Comparison of ENCODE assay signal across 8 mouse cellular contexts in genomic region chr9:111312442-111313141, GRCm38 (mm10). TPM values are rescaled to one million over a fixed set of nuclear protein-coding genes. Genes with fewer than 3 reads are reported as not detected.
DNase-seq lines count a peak whose midpoint lies in the region; ATAC-seq and TF ChIP-seq lines count a peak whose summit lies in the region.
"Had no signal": no experiment of that assay in that cellular context is flagged by ENCODE, and none has a peak within 500 bp of the region (broad histone marks: within the 10 kb centered on the region; RNA-seq: fewer than 3 reads in every experiment).

No protein-coding gene starts in this region.

- peak; percentile 5 for DNase-seq in left cerebral cortex, postnatal 4 days
- DNase-seq in left cerebral cortex, postnatal 25 days (ENCODE audit: low spot score in 2 of 2), result no peak
- peak; percentile 6 to 8 for DNase-seq in cerebellum, postnatal 36 days
- no peak for DNase-seq in liver, embryonic 14.5 days (ENCODE audit: low read depth in 3 of 3, low spot score in 3 of 3)
- peak; percentile 23 for DNase-seq in stomach, postnatal 0 days (ENCODE audit: low spot score)

- no peak for TF ChIP-seq EP300 in liver, embryonic 14.5 days (IDR thresholded peaks at IDR 0.05; ENCODE audit: low read depth)
- no peak for TF ChIP-seq EP300 in stomach, postnatal 0 days (optimal IDR thresholded peaks at IDR 0.05)

- 2% methylated on average over 43 of the region's 59 CpGs for WGBS in liver, embryonic 14.5 days (ENCODE audit: insufficient replicate concordance)
- under 1% methylated on average over 40 of the region's 59 CpGs for WGBS in stomach, postnatal 0 days

- no peaks in the 10 kb centered on the region for H3K9me3 ChIP-seq in liver, embryonic 14.5 days (ENCODE audit: control insufficient read depth, low read length)
- H3K9me3 ChIP-seq in stomach, postnatal 0 days (ENCODE audit: control insufficient read depth, low read length), result no peaks in the 10 kb centered on the region

- H3K4me3 ChIP-seq in liver, embryonic 14.5 days (ENCODE audit: insufficient read depth in 1 of 2, low read depth in 2 of 2, low read length in 2 of 2), result 0 out of 4 replicates have a peak overlapping the region, but pooled peaks of 1 of the 2 experiments have one; percentile 15
- peak overlapping the region; percentile 44 for H3K4me3 ChIP-seq in stomach, postnatal 0 days (ENCODE audit: low read depth, low read length)

- H3K9ac ChIP-seq in liver, embryonic 14.5 days (replicated peaks), result no peak overlapping the region
- H3K9ac ChIP-seq in stomach, postnatal 0 days (ENCODE audit: low read length), result peak overlapping the region; percentile 45

- H3K36me3 ChIP-seq in liver, embryonic 14.5 days (replicated peaks; ENCODE audit: control insufficient read depth, insufficient read depth, low read depth), result no peaks in the 10 kb centered on the region
- no peaks in the 10 kb centered on the region for H3K36me3 ChIP-seq in stomach, postnatal 0 days (ENCODE audit: control insufficient read depth, insufficient read depth, low read length)

- H3K4me1 ChIP-seq in liver, embryonic 14.5 days (replicated peaks; ENCODE audit: control insufficient read depth in 2 of 2, insufficient read depth in 2 of 2, low read length in 1 of 2), result no peaks in the 10 kb centered on the region
- peaks cover 4% of the 10 kb centered on the region for H3K4me1 ChIP-seq in stomach, postnatal 0 days (replicated peaks; ENCODE audit: control insufficient read depth, insufficient read depth)

- H3K4me2 ChIP-seq in liver, embryonic 14.5 days (ENCODE audit: low read depth), result peak overlapping the region; percentile 28
- H3K4me2 ChIP-seq in stomach, postnatal 0 days (replicated peaks; ENCODE audit: low read depth), result peak overlapping the region; percentile 70

- no peak for TF ChIP-seq CTCF in liver, embryonic 14.5 days (IDR thresholded peaks at IDR 0.05; ENCODE audit: low read depth)
- TF ChIP-seq CTCF in stomach, postnatal 0 days (IDR thresholded peaks at IDR 0.05; ENCODE audit: low read depth), result no peak

- intact Hi-C loops in left cerebral cortex, postnatal 4 days (cut with DNase I), result no loop called here
- intact Hi-C loops in left cerebral cortex, postnatal 25 days (cut with DNase I), result no loop called here

- H3K27ac ChIP-seq in liver, embryonic 14.5 days, result no peak overlapping the region
- no peak overlapping the region for H3K27ac ChIP-seq in stomach, postnatal 0 days (replicated peaks)

- ATAC-seq in granulocyte monocyte progenitor cell, adult 5-6 weeks (replicated peaks; ENCODE audit: poor library complexity, severe bottlenecking), result peak; percentile 26; the same call in 1 of the 2 replicates
- ATAC-seq in liver, embryonic 14.5 days (ENCODE audit: insufficient read depth), result no peak
- peak; percentile 29; the same call in 1 of the 2 replicates for ATAC-seq in stomach, postnatal 0 days (ENCODE audit: low FRiP score, low TSS enrichment)
- no peak for ATAC-seq in erythroblast, adult 5-6 weeks (replicated peaks; ENCODE audit: low FRiP score, poor library complexity, severe bottlenecking)

- peaks cover 55% of the 10 kb centered on the region for H3K27me3 ChIP-seq in liver, embryonic 14.5 days (ENCODE audit: control insufficient read depth, insufficient read depth, low read length)
- H3K27me3 ChIP-seq in stomach, postnatal 0 days (ENCODE audit: control insufficient read depth, insufficient read depth, low read length), result peaks cover 13% of the 10 kb centered on the region; the same call in 1 of the 2 replicates

RNA-seq across cellular contexts. Expression of gene Trank1, which starts 1.1 kb away (rescaled TPM):
- 100 to 1,000 TPM; 128 to 152 TPM for total RNA-seq in left cerebral cortex, postnatal 4 days (2021)
- 100 to 1,000 TPM; 245 to 294 TPM for total RNA-seq in left cerebral cortex, postnatal 25 days (2021)
- total RNA-seq in granulocyte monocyte progenitor cell, adult 5-6 weeks (2014; fragmentation: Nextera tagmentation), result not detected in 2 replicates
- total RNA-seq in granulocyte monocyte progenitor cell, adult 5-6 weeks (2017), result not detected in 2 replicates
- 0.02 and 0.06 TPM in 2 replicates for polyA plus RNA-seq in liver, embryonic 14.5 days (2012; rRNA removed)
- polyA plus RNA-seq in liver, embryonic 14.5 days (2014; fragmentation: Nextera tagmentation; extraction: Ambion mirVana), result 0.03 TPM in 1 of 2 replicates, not detected in the other
- polyA plus RNA-seq in stomach, postnatal 0 days (2015; fragmentation: Nextera tagmentation; extraction: Ambion mirVana), result 0.13 and 0.16 TPM in 2 replicates
- not detected in 2 replicates for total RNA-seq in erythroblast, adult 5-6 weeks (2015; ENCODE audit: low replicate concordance)
- under 0.01 TPM in 1 of 2 replicates, not detected in the other for total RNA-seq in erythroblast, adult 5-6 weeks (2017; ENCODE audit: low replicate concordance)
- total RNA-seq: common myeloid progenitor, adult 5-6 weeks had no signal

RNA-seq across cellular contexts. Expression of gene Epm2aip1, which starts 40.9 kb away (rescaled TPM):
- total RNA-seq in left cerebral cortex, postnatal 4 days (2021), result 10 to 100 TPM; 84.9 to 85.6 TPM
- 10 to 100 TPM; 80.4 to 81.6 TPM for total RNA-seq in left cerebral cortex, postnatal 25 days (2021)
- total RNA-seq in granulocyte monocyte progenitor cell, adult 5-6 weeks (2014; fragmentation: Nextera tagmentation), result 21.9 and 25.8 TPM in 2 replicates
- total RNA-seq in granulocyte monocyte progenitor cell, adult 5-6 weeks (2017), result 15.9 and 18.7 TPM in 2 replicates
- 7.8 and 9.0 TPM in 2 replicates for polyA plus RNA-seq in liver, embryonic 14.5 days (2012; rRNA removed)
- polyA plus RNA-seq in liver, embryonic 14.5 days (2014; fragmentation: Nextera tagmentation; extraction: Ambion mirVana), result 7.8 and 8.1 TPM in 2 replicates
- polyA plus RNA-seq in stomach, postnatal 0 days (2015; fragmentation: Nextera tagmentation; extraction: Ambion mirVana), result 7.7 and 8.0 TPM in 2 replicates
- 12.3 and 13.6 TPM in 2 replicates for total RNA-seq in erythroblast, adult 5-6 weeks (2015; ENCODE audit: low replicate concordance)
- total RNA-seq in erythroblast, adult 5-6 weeks (2017; ENCODE audit: low replicate concordance), result 15.4 and 21.2 TPM in 2 replicates

RNA-seq across cellular contexts. Expression of gene Mlh1, which starts 41.0 kb away (rescaled TPM):
- total RNA-seq in left cerebral cortex, postnatal 4 days (2021), result 10 to 100 TPM; 27.0 to 30.7 TPM
- total RNA-seq in left cerebral cortex, postnatal 25 days (2021), result 10 to 100 TPM; 15.2 to 15.6 TPM
- 46.0 and 47.0 TPM in 2 replicates for total RNA-seq in granulocyte monocyte progenitor cell, adult 5-6 weeks (2014; fragmentation: Nextera tagmentation)
- 46.9 and 61.6 TPM in 2 replicates for total RNA-seq in granulocyte monocyte progenitor cell, adult 5-6 weeks (2017)
- polyA plus RNA-seq in liver, embryonic 14.5 days (2012; rRNA removed), result 12.5 and 17.8 TPM in 2 replicates
- 20.1 and 24.2 TPM in 2 replicates for polyA plus RNA-seq in liver, embryonic 14.5 days (2014; fragmentation: Nextera tagmentation; extraction: Ambion mirVana)
- polyA plus RNA-seq in stomach, postnatal 0 days (2015; fragmentation: Nextera tagmentation; extraction: Ambion mirVana), result 16.1 and 17.9 TPM in 2 replicates
- total RNA-seq in erythroblast, adult 5-6 weeks (2015; ENCODE audit: low replicate concordance), result 7.9 and 23.6 TPM in 2 replicates
- 11.8 and 18.4 TPM in 2 replicates for total RNA-seq in erythroblast, adult 5-6 weeks (2017; ENCODE audit: low replicate concordance)

Comparison
In these comparisons a context has a peak if more than half of its experiments do, and no peak if none do; other contexts are left out.
1. DNase-seq: peak in left cerebral cortex, postnatal 4 days (single experiment), cerebellum, postnatal 36 days (2 of 2) and stomach, postnatal 0 days (single experiment); none in left cerebral cortex, postnatal 25 days (0 of 2) and liver, embryonic 14.5 days (0 of 3).
2. ATAC-seq: peak in granulocyte monocyte progenitor cell, adult 5-6 weeks (single experiment) and stomach, postnatal 0 days (single experiment); none in liver, embryonic 14.5 days (single experiment) and erythroblast, adult 5-6 weeks (single experiment).
3. RNA of gene Trank1, which starts 1.1 kb away (total RNA-seq): 245 to 294 TPM in left cerebral cortex, postnatal 25 days and 128 to 152 TPM in left cerebral cortex, postnatal 4 days; not detected in granulocyte monocyte progenitor cell, adult 5-6 weeks and under 0.01 TPM in erythroblast, adult 5-6 weeks; every median in the first group is over 100 times any median in the second.